Mouse (Mus musculus): ENCODE measurements around the gene Nr2c2ap. TPM values are rescaled to one million over a fixed set of nuclear protein-coding genes. Genes with fewer than 3 reads are reported as not detected.

Nr2c2ap gene
- polyA plus RNA-seq, 1 experiment from 2014 or later: 19.5 TPM

Small RNA genes lying within 50 kb of the gene (microRNA-seq; reads per million reads assigned to microRNA genes)
- not detected for gene Mir7066 (ENCODE audit: borderline number of aligned reads)

Other genes starting within 250 kb of the Nr2c2ap start
- gene Cilp2, start 243.6 kb upstream of the Nr2c2ap start, polyA plus RNA-seq (2014; fragmentation: Nextera tagmentation; extraction: Ambion mirVana): 0.32 and 0.66 TPM in 2 replicates
- gene Tssk6, start 229.1 kb upstream of the Nr2c2ap start, polyA plus RNA-seq (2014; fragmentation: Nextera tagmentation; extraction: Ambion mirVana): 3.2 and 3.7 TPM in 2 replicates
- 158 and 165 TPM in 2 replicates for gene Ndufa13, start 228.8 kb upstream of the Nr2c2ap start, polyA plus RNA-seq (2014; fragmentation: Nextera tagmentation; extraction: Ambion mirVana)
- gene Yjefn3, start 228.6 kb upstream of the Nr2c2ap start, polyA plus RNA-seq (2014; fragmentation: Nextera tagmentation; extraction: Ambion mirVana): 3.6 TPM in 2 replicates
- 64.4 and 78.8 TPM in 2 replicates for gene Gatad2a, start 134.9 kb upstream of the Nr2c2ap start, polyA plus RNA-seq (2014; fragmentation: Nextera tagmentation; extraction: Ambion mirVana)
- gene Mau2, start 88.6 kb upstream of the Nr2c2ap start, polyA plus RNA-seq (2014; fragmentation: Nextera tagmentation; extraction: Ambion mirVana): 44.8 and 47.8 TPM in 2 replicates
- 29.1 and 32.1 TPM in 2 replicates for gene Sugp1, start 88.5 kb upstream of the Nr2c2ap start, polyA plus RNA-seq (2014; fragmentation: Nextera tagmentation; extraction: Ambion mirVana)
- gene Tm6sf2, start 58.4 kb upstream of the Nr2c2ap start, polyA plus RNA-seq (2014; fragmentation: Nextera tagmentation; extraction: Ambion mirVana): 0.34 and 0.72 TPM in 2 replicates
- 0.07 TPM in 1 of 2 replicates, not detected in the other for gene Hapln4, start 47.9 kb upstream of the Nr2c2ap start, polyA plus RNA-seq (2014; fragmentation: Nextera tagmentation; extraction: Ambion mirVana)
- gene Ncan, start 10.5 kb upstream of the Nr2c2ap start, polyA plus RNA-seq (2014; fragmentation: Nextera tagmentation; extraction: Ambion mirVana): 6.4 and 7.3 TPM in 2 replicates
- 17.0 and 18.3 TPM in 2 replicates for gene Rfxank, start 7.8 kb downstream of the Nr2c2ap start, polyA plus RNA-seq (2014; fragmentation: Nextera tagmentation; extraction: Ambion mirVana)
- gene Borcs8, start 8.2 kb downstream of the Nr2c2ap start, polyA plus RNA-seq (2014; fragmentation: Nextera tagmentation; extraction: Ambion mirVana): 40.4 and 46.6 TPM in 2 replicates
- gene Mef2b, start 8.4 kb downstream of the Nr2c2ap start, polyA plus RNA-seq (2014; fragmentation: Nextera tagmentation; extraction: Ambion mirVana): 0.45 and 0.64 TPM in 2 replicates
- 26.2 and 29.8 TPM in 2 replicates for gene Tmem161a, start 41.0 kb downstream of the Nr2c2ap start, polyA plus RNA-seq (2014; fragmentation: Nextera tagmentation; extraction: Ambion mirVana)
- gene Slc25a42, start 81.0 kb downstream of the Nr2c2ap start, polyA plus RNA-seq (2014; fragmentation: Nextera tagmentation; extraction: Ambion mirVana): 1.3 and 1.4 TPM in 2 replicates
- 31.4 and 34.0 TPM in 2 replicates for gene Sugp2, start 102.9 kb downstream of the Nr2c2ap start, polyA plus RNA-seq (2014; fragmentation: Nextera tagmentation; extraction: Ambion mirVana)
- 21.9 and 28.4 TPM in 2 replicates for gene Armc6, start 103.1 kb downstream of the Nr2c2ap start, polyA plus RNA-seq (2014; fragmentation: Nextera tagmentation; extraction: Ambion mirVana)
- 48.9 and 52.9 TPM in 2 replicates for gene Homer3, start 151.5 kb downstream of the Nr2c2ap start, polyA plus RNA-seq (2014; fragmentation: Nextera tagmentation; extraction: Ambion mirVana)
- 51.4 and 52.5 TPM in 2 replicates for gene Ddx49, start 171.2 kb downstream of the Nr2c2ap start, polyA plus RNA-seq (2014; fragmentation: Nextera tagmentation; extraction: Ambion mirVana)
- 220 and 271 TPM in 2 replicates for gene Cope, start 171.2 kb downstream of the Nr2c2ap start, polyA plus RNA-seq (2014; fragmentation: Nextera tagmentation; extraction: Ambion mirVana)
- 3.9 and 4.0 TPM in 2 replicates for gene Cers1, start 184.4 kb downstream of the Nr2c2ap start, polyA plus RNA-seq (2014; fragmentation: Nextera tagmentation; extraction: Ambion mirVana)
- 0.22 and 3.1 TPM in 2 replicates for gene Gdf1, start 198.5 kb downstream of the Nr2c2ap start, polyA plus RNA-seq (2014; fragmentation: Nextera tagmentation; extraction: Ambion mirVana)
- 20.4 and 21.0 TPM in 2 replicates for gene Upf1, start 221.9 kb downstream of the Nr2c2ap start, polyA plus RNA-seq (2014; fragmentation: Nextera tagmentation; extraction: Ambion mirVana)
- gene Comp, start 242.2 kb downstream of the Nr2c2ap start, polyA plus RNA-seq (2014; fragmentation: Nextera tagmentation; extraction: Ambion mirVana): 0.17 TPM in 1 of 2 replicates, not detected in the other